Comparison of ENCODE assay signal across 10 mouse cellular contexts in the genomic region with DNA sequence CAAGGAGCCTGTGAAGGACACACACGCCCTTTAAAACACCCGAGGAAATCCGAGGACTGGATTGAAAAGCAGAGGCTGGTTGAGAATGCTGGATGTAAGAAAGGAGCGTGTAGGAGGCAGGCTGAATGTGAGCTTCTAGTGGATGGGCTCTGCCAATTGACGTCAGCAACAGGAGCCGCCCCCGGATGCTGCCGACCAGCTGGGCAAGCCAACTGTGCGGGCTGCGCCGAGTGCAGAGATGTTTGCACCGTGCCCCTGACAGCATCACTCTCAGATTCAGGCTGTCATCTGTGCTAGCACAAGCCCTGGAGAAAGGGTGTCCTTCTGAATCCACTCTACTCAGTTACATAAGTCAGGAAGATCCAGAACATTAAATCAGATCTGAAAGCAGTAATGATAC. TPM values are rescaled to one million over a fixed set of nuclear protein-coding genes. Genes with fewer than 3 reads are reported as not detected.
DNase-seq lines count a peak whose midpoint lies in the region; ATAC-seq lines count a peak whose summit lies in the region.
"Had no signal": no experiment of that assay in that cellular context is flagged by ENCODE, and none has a peak within 500 bp of the region (broad histone marks: within the 10 kb centered on the region; RNA-seq: fewer than 3 reads in every experiment).

No protein-coding gene starts in this region.

- H3K9me3 ChIP-seq in forebrain, embryonic 15.5 days = no peaks in the 10 kb centered on the region
- no peaks in the 10 kb centered on the region for H3K9me3 ChIP-seq in forebrain, embryonic 10.5 days
- no peaks in the 10 kb centered on the region for H3K9me3 ChIP-seq in midbrain, embryonic 16.5 days (replicated peaks; ENCODE audit: control insufficient read depth, low read length, poor library complexity, severe bottlenecking)
- H3K9me3 ChIP-seq: liver, embryonic 13.5 days had no signal

- ATAC-seq in forebrain, embryonic 15.5 days (replicated peaks) = no peak
- no peak for ATAC-seq in midbrain, embryonic 16.5 days

- no peak overlapping the region for H3K9ac ChIP-seq in forebrain, embryonic 15.5 days (replicated peaks)
- no peak overlapping the region for H3K9ac ChIP-seq in midbrain, embryonic 16.5 days (ENCODE audit: low read depth, low read length)
- H3K9ac ChIP-seq: liver, embryonic 13.5 days had no signal

- no peak for DNase-seq in forebrain, embryonic 10.5 days (ENCODE audit: extremely low spot score, low spot score)
- peak; percentile 70 for DNase-seq in cerebellum, adult 11 months
- DNase-seq in heart, adult 8-10 months (ENCODE audit: low spot score) = peak; percentile 38
- DNase-seq in layer of hippocampus, postnatal 36 days = peak; percentile 95
- DNase-seq in ovary, postnatal 36 days (ENCODE audit: low spot score) = peak; percentile 41
- DNase-seq in spleen, adult 12 weeks (ENCODE audit: low spot score) = no peak
- DNase-seq: liver, embryonic 13.5 days had no signal

- no peaks in the 10 kb centered on the region for H3K27me3 ChIP-seq in forebrain, embryonic 15.5 days
- no peaks in the 10 kb centered on the region for H3K27me3 ChIP-seq in forebrain, embryonic 10.5 days (ENCODE audit: poor library complexity, severe bottlenecking)
- no peaks in the 10 kb centered on the region for H3K27me3 ChIP-seq in midbrain, embryonic 16.5 days (ENCODE audit: control insufficient read depth, insufficient read depth, low read depth, low read length)

- 0 out of 2 replicates have a peak overlapping the region, but pooled peaks have one; percentile 20 for H3K4me2 ChIP-seq in forebrain, embryonic 15.5 days (replicated peaks)
- H3K4me2 ChIP-seq in midbrain, embryonic 16.5 days (ENCODE audit: low read length) = no peak overlapping the region
- H3K4me2 ChIP-seq: liver, embryonic 13.5 days had no signal

- no peak overlapping the region for H3K27ac ChIP-seq in forebrain, embryonic 15.5 days (replicated peaks)
- no peak overlapping the region for H3K27ac ChIP-seq in forebrain, embryonic 10.5 days
- no peak overlapping the region for H3K27ac ChIP-seq in midbrain, embryonic 16.5 days (ENCODE audit: low read length)
- H3K27ac ChIP-seq: liver, embryonic 13.5 days had no signal

- 62% methylated on average over 12 of the region's 12 CpGs for WGBS in forebrain, embryonic 15.5 days
- WGBS in forebrain, embryonic 10.5 days = 73% methylated on average over 12 of the region's 12 CpGs
- 66% methylated on average over 12 of the region's 12 CpGs for WGBS in midbrain, embryonic 16.5 days

- H3K4me3 ChIP-seq in forebrain, embryonic 15.5 days = no peak overlapping the region
- H3K4me3 ChIP-seq in forebrain, embryonic 10.5 days = no peak overlapping the region
- H3K4me3 ChIP-seq in midbrain, embryonic 16.5 days (ENCODE audit: low read depth, low read length) = no peak overlapping the region
- H3K4me3 ChIP-seq: liver, embryonic 13.5 days had no signal

- H3K4me1 ChIP-seq in forebrain, embryonic 15.5 days = no peaks in the 10 kb centered on the region
- H3K4me1 ChIP-seq in forebrain, embryonic 10.5 days = no peaks in the 10 kb centered on the region
- no peaks in the 10 kb centered on the region for H3K4me1 ChIP-seq in midbrain, embryonic 16.5 days (ENCODE audit: control insufficient read depth, insufficient read depth, low read length)
- H3K4me1 ChIP-seq: liver, embryonic 13.5 days had no signal

- H3K36me3 ChIP-seq in forebrain, embryonic 15.5 days = no peaks in the 10 kb centered on the region
- H3K36me3 ChIP-seq in forebrain, embryonic 10.5 days (replicated peaks) = no peaks in the 10 kb centered on the region
- no peaks in the 10 kb centered on the region for H3K36me3 ChIP-seq in midbrain, embryonic 16.5 days (ENCODE audit: control insufficient read depth, insufficient read depth, low read length)
- H3K36me3 ChIP-seq: liver, embryonic 13.5 days had no signal

RNA-seq across cellular contexts. Expression of gene Pde10a, which starts 37.3 kb away (rescaled TPM):
- polyA plus RNA-seq in forebrain, embryonic 15.5 days (2015; fragmentation: Nextera tagmentation; extraction: Ambion mirVana) = 21.5 and 21.9 TPM in 2 replicates
- polyA plus RNA-seq in forebrain, embryonic 10.5 days (2016; fragmentation: Nextera tagmentation; extraction: Ambion mirVana) = 3.1 and 3.6 TPM in 2 replicates
- total RNA-seq in heart, adult 8-10 months (2022) = 1 to 10 TPM; 1.8 to 3.6 (median 2.8) TPM
- 10 to 100 TPM; 61.6 to 68.7 TPM for total RNA-seq in layer of hippocampus, postnatal 36 days (2021)
- polyA plus RNA-seq in midbrain, embryonic 16.5 days (2015; fragmentation: Nextera tagmentation; extraction: Ambion mirVana) = 14.3 and 17.7 TPM in 2 replicates

RNA-seq across cellular contexts. Expression of gene T, which starts 53.6 kb away (rescaled TPM):
- polyA plus RNA-seq in forebrain, embryonic 15.5 days (2015; fragmentation: Nextera tagmentation; extraction: Ambion mirVana) = 0.46 and 0.54 TPM in 2 replicates
- 0.43 and 0.52 TPM in 2 replicates for polyA plus RNA-seq in forebrain, embryonic 10.5 days (2016; fragmentation: Nextera tagmentation; extraction: Ambion mirVana)
- not detected for total RNA-seq in heart, adult 8-10 months (2022)
- not detected for total RNA-seq in layer of hippocampus, postnatal 36 days (2021)
- 0.44 and 0.45 TPM in 2 replicates for polyA plus RNA-seq in midbrain, embryonic 16.5 days (2015; fragmentation: Nextera tagmentation; extraction: Ambion mirVana)
- polyA plus RNA-seq: C2C12; liver, embryonic 13.5 days had no signal

Comparison
In these comparisons a context has a peak if more than half of its experiments do, and no peak if none do; other contexts are left out.
1. DNase-seq: peak in cerebellum, adult 11 months (single experiment), heart, adult 8-10 months (single experiment), layer of hippocampus, postnatal 36 days (2 of 2) and ovary, postnatal 36 days (single experiment); none in forebrain, embryonic 10.5 days (single experiment) and spleen, adult 12 weeks (single experiment).